Mouse (Mus musculus) CH12.LX (cell line): ENCODE results near the gene Optc. TPM values are rescaled to one million over a fixed set of nuclear protein-coding genes. Genes with fewer than 3 reads are reported as not detected.

Experiments
- DNase-seq: peaks from one replicate; pipeline ENCODE4 v3.0.0-alpha.2; 2013; ENCODE audit errors: extremely low read depth
- H3K27ac ChIP-seq: 2 replicates; pipeline ENCODE4 v1.5.1; 2012; ENCODE audit warnings: low read depth, mild to moderate bottlenecking, control low read depth, moderate library complexity; ENCODE audit not compliant: insufficient read depth
- H3K27me3 ChIP-seq: replicated peaks from 2 replicates; pipeline ENCODE3; 2012; ENCODE audit warnings: inconsistent platforms
- H3K36me3 ChIP-seq, 2 experiments: replicated peaks in 1 of 2; 2 replicates each; pipeline versions ENCODE3 to v1.6.1; 2012; ENCODE audit warnings: inconsistent platforms in 1 of 2, low read length in 1 of 2, mild to moderate bottlenecking in 1 of 2, mixed read lengths in 1 of 2, moderate library complexity in 1 of 2; ENCODE audit not compliant: control insufficient read depth in 1 of 2, insufficient read depth in 1 of 2
- H3K4me1 ChIP-seq, 2 experiments: 2 replicates each; pipeline ENCODE4 v1.6.1; 2012; ENCODE audit warnings: inconsistent platforms in 1 of 2, moderate library complexity in 1 of 2; ENCODE audit not compliant: insufficient read depth in 2 of 2, control insufficient read depth in 1 of 2
- H3K4me2 ChIP-seq: 2 replicates; pipeline ENCODE4 v1.6.1; 2012; ENCODE audit warnings: low read depth, mild to moderate bottlenecking, control low read depth; ENCODE audit not compliant: poor library complexity, insufficient read depth, severe bottlenecking
- H3K4me3 ChIP-seq, 3 experiments: fragments of 150-350 bp in 1 of 3; sonication (generic) in 1 of 3; replicated peaks in 1 of 3; 2 replicates each; pipeline versions ENCODE3 to v1.5.1; 2011 to 2012; ENCODE audit warnings: low read depth in 2 of 3, low read length in 2 of 3, mild to moderate bottlenecking in 2 of 3, moderate library complexity in 2 of 3, control low read depth in 1 of 3, improper control_type of control experiment in 1 of 3, inconsistent platforms in 1 of 3, mixed read lengths in 1 of 3; ENCODE audit not compliant: poor library complexity in 1 of 3
- H3K79me2 ChIP-seq: replicated peaks from 2 replicates; pipeline ENCODE4 v1.6.1; 2012; ENCODE audit warnings: mild to moderate bottlenecking, moderate library complexity; ENCODE audit not compliant: control insufficient read depth, poor library complexity, insufficient read depth, severe bottlenecking; ENCODE audit errors: extremely low read depth
- H3K9ac ChIP-seq: 2 replicates; pipeline ENCODE4 v1.6.1; 2012; ENCODE audit warnings: low read depth, mild to moderate bottlenecking, control low read depth, moderate library complexity; ENCODE audit not compliant: insufficient read depth
- H3K9me3 ChIP-seq: replicated peaks from 2 replicates; pipeline ENCODE3; 2012; ENCODE audit warnings: low read length, inconsistent platforms, mixed read lengths
- BHLHE40 ChIP-seq: IDR thresholded peaks from 2 replicates; pipeline ENCODE4 v1.6.1; 2011; ENCODE audit warnings: mild to moderate bottlenecking, low read depth, low read length, improper control_type of control experiment
- CHD2 ChIP-seq: IDR thresholded peaks from 2 replicates; pipeline ENCODE4 v1.6.1; 2011; ENCODE audit warnings: low read length, improper control_type of control experiment
- CTCF ChIP-seq, 2 experiments: IDR thresholded peaks in 1 of 2; conservative IDR thresholded peaks in 1 of 2; 2 replicates each; pipeline ENCODE4 v1.5.1; 2011 to 2012; ENCODE audit warnings: low read depth in 2 of 2, low read length in 2 of 2, improper control_type of control experiment in 1 of 2, inconsistent platforms in 1 of 2, mild to moderate bottlenecking in 1 of 2, moderate library complexity in 1 of 2
- ETS1 ChIP-seq: conservative IDR thresholded peaks from 2 replicates; pipeline ENCODE4 v1.6.1; 2012; ENCODE audit warnings: low read depth, mild to moderate bottlenecking, inconsistent platforms, low read length, improper control_type of control experiment, moderate library complexity
- GABPA ChIP-seq: IDR thresholded peaks from 2 replicates; pipeline ENCODE4 v1.6.1; 2012; ENCODE audit warnings: low read depth, low read length, improper control_type of control experiment, inconsistent platforms; ENCODE audit not compliant: insufficient replicate concordance
- HCFC1 ChIP-seq: IDR thresholded peaks from 2 replicates; pipeline ENCODE4 v1.6.1; 2012; ENCODE audit warnings: low read depth, mild to moderate bottlenecking, inconsistent platforms, low read length, improper control_type of control experiment
- IRF4 ChIP-seq: IDR thresholded peaks from 2 replicates; pipeline ENCODE4 v1.6.1; 2014; ENCODE audit warnings: low read depth, mild to moderate bottlenecking, inconsistent platforms, low read length, improper control_type of control experiment
- JUN ChIP-seq: IDR thresholded peaks from 2 replicates; pipeline ENCODE4 v1.6.1; 2011; ENCODE audit warnings: low read depth, mild to moderate bottlenecking, low read length, improper control_type of control experiment, moderate library complexity; ENCODE audit not compliant: insufficient read depth
- KAT2A ChIP-seq: IDR thresholded peaks from 2 replicates; pipeline ENCODE4 v1.6.1; 2012; ENCODE audit warnings: low read length, improper control_type of control experiment, inconsistent platforms; ENCODE audit not compliant: insufficient replicate concordance
- MAZ ChIP-seq: IDR thresholded peaks from 2 replicates; pipeline ENCODE4 v1.6.1; 2012; ENCODE audit warnings: low read depth, mild to moderate bottlenecking, inconsistent platforms, low read length, improper control_type of control experiment, moderate library complexity
- MEF2A ChIP-seq: IDR thresholded peaks from 2 replicates; pipeline ENCODE4 v1.6.1; 2014; ENCODE audit warnings: low read depth, mild to moderate bottlenecking, inconsistent platforms, low read length, improper control_type of control experiment, borderline replicate concordance
- MXI1 ChIP-seq: IDR thresholded peaks from 2 replicates; pipeline ENCODE4 v1.6.1; 2011; ENCODE audit warnings: mild to moderate bottlenecking, low read depth, low read length, improper control_type of control experiment
- MYC ChIP-seq: IDR thresholded peaks from 2 replicates; pipeline ENCODE4 v1.6.1; 2011; ENCODE audit warnings: low read depth, mild to moderate bottlenecking, improper control_type of control experiment, low read length
- NRF1 ChIP-seq: IDR thresholded peaks from 2 replicates; pipeline ENCODE4 v1.6.1; 2014; ENCODE audit warnings: low read depth, mild to moderate bottlenecking, inconsistent platforms, low read length, improper control_type of control experiment, moderate library complexity
- RAD21 ChIP-seq: IDR thresholded peaks from 2 replicates; pipeline ENCODE4 v1.6.1; 2011; ENCODE audit warnings: low read depth, mild to moderate bottlenecking, low read length, improper control_type of control experiment, moderate library complexity
- SMC3 ChIP-seq: IDR thresholded peaks from 2 replicates; pipeline ENCODE4 v1.6.1; 2011; ENCODE audit warnings: low read depth, low read length, improper control_type of control experiment
- TCF12 ChIP-seq: IDR thresholded peaks from 2 replicates; pipeline ENCODE4 v1.6.1; 2014; ENCODE audit warnings: low read depth, mild to moderate bottlenecking, inconsistent platforms, low read length, improper control_type of control experiment
- UBTF ChIP-seq: IDR thresholded peaks from 2 replicates; pipeline ENCODE4 v1.6.1; 2012; ENCODE audit warnings: low read depth, mild to moderate bottlenecking, inconsistent platforms, low read length, improper control_type of control experiment, moderate library complexity
- USF1 ChIP-seq: IDR thresholded peaks from 2 replicates; pipeline ENCODE4 v1.6.1; 2014; ENCODE audit warnings: low read depth, mild to moderate bottlenecking, inconsistent platforms, low read length, improper control_type of control experiment
- USF2 ChIP-seq: conservative IDR thresholded peaks from 2 replicates; pipeline ENCODE4 v1.6.1; 2011; ENCODE audit warnings: low read depth, low read length, improper control_type of control experiment
- ZKSCAN1 ChIP-seq: IDR thresholded peaks from 2 replicates; pipeline ENCODE4 v1.6.1; 2012; ENCODE audit warnings: low read depth, inconsistent platforms, low read length, improper control_type of control experiment, borderline replicate concordance
- ZNF384 ChIP-seq: IDR thresholded peaks from 2 replicates; pipeline ENCODE4 v1.6.1; 2012; ENCODE audit warnings: low read depth, low read length, improper control_type of control experiment, inconsistent platforms
- dilution Hi-C: fragments of 300-500 bp; cut with MboI; formaldehyde crosslinking; loops from 2 replicates; pipeline ENCODE4 v1.14.3; 2020; ENCODE audit warnings: low sequenced_read_pairs; ENCODE audit not compliant: extremely low pct_unique_long_range_greater_than_20kb, extremely low pct_ligation_motif_present
- in situ Hi-C: fragments of 300-500 bp; cut with MboI; formaldehyde crosslinking; loops from 3 replicates; pipeline ENCODE4 v1.14.3; 2019; ENCODE audit warnings: low sequenced_read_pairs, low pct_ligation_motif_present, low pct_unique_long_range_greater_than_20kb, mixed read lengths
- polyA plus RNA-seq: library from polyadenylated mRNA; unstranded; fragments of >175 nt; gene quantifications from 2 replicates; pipeline ENCODE4 v1.2.1, GENCODE M21; 2012; ENCODE audit warnings: low read depth; ENCODE audit not compliant: insufficient read length
- total RNA-seq, 2 experiments: library from RNA; depleted of rRNA; stranded (reverse); fragments of 300-350 nt in 1 of 2; fragments of >200 nt in 1 of 2; gene quantifications; 2 replicates each; pipeline ENCODE4 v1.2.3; 2012 to 2014

Optc gene
- total and polyA plus RNA-seq, 3 experiments = not detected

DNA sequence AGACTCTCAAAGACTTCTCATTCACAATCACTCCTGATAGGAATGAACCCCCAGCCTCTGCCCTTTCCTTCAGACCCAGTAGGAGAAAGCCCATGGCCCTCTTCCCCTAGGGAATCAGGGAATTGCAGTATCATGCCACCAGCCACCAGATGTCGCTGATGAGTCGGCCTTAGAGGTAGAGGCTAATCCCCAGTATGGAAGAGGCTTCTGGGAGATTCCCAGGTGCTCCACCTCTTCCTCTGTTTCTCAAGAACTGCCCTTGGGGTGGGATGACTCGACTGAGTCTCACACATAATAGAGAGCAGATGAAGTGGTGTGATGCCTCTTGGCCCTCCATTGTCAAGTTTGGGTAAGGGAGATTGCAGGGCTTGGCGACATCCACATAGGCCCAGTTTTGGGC is 3.7 kb upstream of the Optc start:
- in situ Hi-C loops = loop anchor here (5.0 to 25.0 kb wide), 2 partner anchors 136 to 401 kb away; no protein-coding TSS in a partner anchor
- dilution Hi-C loops = no loop called here
- no peaks in the 10 kb centered on the region for H3K79me2 ChIP-seq
- H3K27me3 ChIP-seq = peaks cover 89% of the 10 kb centered on the region
- H3K36me3 ChIP-seq = no peaks in the 10 kb centered on the region
- H3K4me3 ChIP-seq = no peak overlapping the region
- TF ChIP-seq HCFC1 = no peak
- TF ChIP-seq SMC3 = peak; percentile 91
- no peak for TF ChIP-seq ZKSCAN1
- peak; percentile 88 to 99 for TF ChIP-seq CTCF (conservative IDR thresholded peaks at IDR 0.05 in 1 of 2, IDR thresholded peaks at IDR 0.05 in 1 of 2; ENCODE audit: low read depth in 2 of 2, low read length in 2 of 2)
- TF ChIP-seq RAD21 = peak; percentile 74
- H3K4me2 ChIP-seq = no peak overlapping the region
- no peak overlapping the region for H3K27ac ChIP-seq
- DNase-seq = peak; percentile 59
- H3K9ac ChIP-seq = no peak overlapping the region
- H3K9me3 ChIP-seq = no peaks in the 10 kb centered on the region
- H3K4me1 ChIP-seq = peaks cover 0 to 4% of the 10 kb centered on the region in 2 experiments; a peak in 2 of 4 replicates

DNA sequence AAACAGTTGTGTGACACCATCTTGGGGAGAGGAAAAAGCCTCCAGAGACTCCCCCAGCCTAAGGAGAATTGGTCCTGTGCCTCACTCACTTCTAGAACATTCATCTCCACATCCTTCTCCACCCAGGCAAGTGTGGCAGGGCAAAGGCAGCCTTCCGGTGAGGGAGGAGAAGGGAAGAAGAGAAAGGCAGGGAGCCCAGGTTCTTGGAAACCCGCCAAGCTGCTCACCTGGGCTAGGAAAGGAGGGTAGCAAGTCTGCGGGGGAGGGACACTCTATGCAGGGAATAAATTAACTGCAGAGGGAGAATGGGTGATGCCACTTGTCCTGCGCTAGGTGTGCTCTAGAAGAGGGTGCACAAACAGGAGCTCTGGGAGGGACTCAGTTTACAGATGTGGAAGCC is 3.2 kb upstream of the Optc start:
- dilution Hi-C loops = no loop called here
- Histone ChIP-seq H3K9me3 (no peaks in the 10 kb centered on the region), H3K27ac (no peak overlapping the region), H3K4me2 (no peak overlapping the region), H3K79me2 (no peaks in the 10 kb centered on the region), H3K36me3 (no peaks in the 10 kb centered on the region), H3K27me3 (peaks cover 89% of the 10 kb centered on the region), H3K4me3 (no peak overlapping the region), H3K4me1 (peaks cover 0 to 4% of the 10 kb centered on the region in 2 experiments; a peak in 2 of 4 replicates), H3K9ac (no peak overlapping the region)
- TF ChIP-seq USF1 = no peak
- in situ Hi-C loops = loop anchor here (5.0 to 25.0 kb wide), 2 partner anchors 136 to 401 kb away; no protein-coding TSS in a partner anchor
- DNase-seq = no peak

DNA sequence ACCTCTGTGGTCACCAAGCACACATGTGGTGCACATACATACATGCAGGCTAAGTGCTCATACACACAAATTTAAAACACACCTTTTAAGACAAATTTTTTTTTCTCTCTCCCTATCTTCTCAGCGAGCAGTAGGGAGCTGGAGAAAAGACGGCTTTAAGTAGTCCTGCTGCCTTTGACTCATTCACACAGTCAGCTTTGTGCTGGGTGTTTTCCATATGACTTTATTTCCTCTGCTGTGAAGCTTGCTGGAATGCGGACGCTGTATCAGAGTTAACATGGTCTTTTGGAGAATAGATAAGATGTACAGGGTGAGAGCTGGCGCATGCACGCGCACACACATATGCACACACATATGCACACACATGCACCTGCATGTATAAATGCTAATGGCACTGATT is 2.3 kb upstream of the Optc start:
- Histone ChIP-seq H3K27ac (no peak overlapping the region), H3K79me2 (no peaks in the 10 kb centered on the region), H3K36me3 (no peaks in the 10 kb centered on the region), H3K4me2 (no peak overlapping the region), H3K9ac (no peak overlapping the region), H3K4me1 (peaks cover 0 to 4% of the 10 kb centered on the region in 2 experiments; a peak in 2 of 4 replicates), H3K4me3 (no peak overlapping the region), H3K27me3 (peaks cover 87% of the 10 kb centered on the region), H3K9me3 (no peaks in the 10 kb centered on the region)
- no peak for DNase-seq
- dilution Hi-C loops = no loop called here
- TF ChIP-seq JUN = no peak
- no peak for TF ChIP-seq MAZ
- TF ChIP-seq ETS1 = no peak
- TF ChIP-seq KAT2A = no peak
- no peak for TF ChIP-seq USF2
- no peak for TF ChIP-seq TCF12
- no peak for TF ChIP-seq MEF2A
- no peak for TF ChIP-seq MXI1
- no peak for TF ChIP-seq ZKSCAN1
- no peak for TF ChIP-seq BHLHE40
- TF ChIP-seq CTCF (conservative IDR thresholded peaks at IDR 0.05 in 1 of 2, IDR thresholded peaks at IDR 0.05 in 1 of 2; ENCODE audit: low read depth in 2 of 2, low read length in 2 of 2) = no peak
- no peak for TF ChIP-seq USF1
- TF ChIP-seq CHD2 = no peak
- no peak for TF ChIP-seq UBTF
- no peak for TF ChIP-seq GABPA
- no peak for TF ChIP-seq IRF4
- no peak for TF ChIP-seq ZNF384
- TF ChIP-seq MYC = no peak
- TF ChIP-seq NRF1 = no peak
- in situ Hi-C loops = loop anchor here (5.0 to 25.0 kb wide), 2 partner anchors 137 to 402 kb away; no protein-coding TSS in a partner anchor
